Mouse (Mus musculus) stomach, embryonic 15.5 days (tissue): ENCODE measurements around the gene Serpinf2. TPM values are rescaled to one million over a fixed set of nuclear protein-coding genes. Genes with fewer than 3 reads are reported as not detected.

ENCODE experiments used
- ATAC-seq: fragments of 200-750 bp; cut with Nextera tagmentation; 2 replicates; pipeline ENCODE4 v1.8.0; 2017; ENCODE audit warnings: low read depth, moderate number of reproducible peaks, moderate TSS enrichment; ENCODE audit not compliant: insufficient read depth, low FRiP score
- H3K27ac ChIP-seq: fragments of 300-500 bp; sonication (generic); 2 replicates; pipeline ENCODE4 v1.5.1; 2015; ENCODE audit warnings: mild to moderate bottlenecking, inconsistent platforms
- H3K27me3 ChIP-seq: fragments of 300-500 bp; sonication (generic); replicated peaks from 2 replicates; pipeline ENCODE4 v1.6.1; 2015; ENCODE audit warnings: inconsistent platforms
- H3K36me3 ChIP-seq: fragments of 300-500 bp; sonication (generic); 2 replicates; pipeline ENCODE4 v1.6.1; 2015; ENCODE audit warnings: inconsistent platforms
- H3K4me1 ChIP-seq: fragments of 300-500 bp; sonication (generic); 2 replicates; pipeline ENCODE4 v1.6.1; 2015; ENCODE audit warnings: inconsistent platforms
- H3K4me2 ChIP-seq: fragments of 300-500 bp; sonication (generic); 2 replicates; pipeline ENCODE4 v1.6.1; 2015; ENCODE audit warnings: mild to moderate bottlenecking, inconsistent platforms
- H3K4me3 ChIP-seq: fragments of 300-500 bp; sonication (generic); replicated peaks from 2 replicates; pipeline ENCODE4 v1.5.1; 2015; ENCODE audit warnings: inconsistent platforms
- H3K9ac ChIP-seq: fragments of 300-500 bp; sonication (generic); 2 replicates; pipeline ENCODE4 v1.6.1; 2015; ENCODE audit warnings: inconsistent platforms
- H3K9me3 ChIP-seq: fragments of 300-500 bp; sonication (generic); 2 replicates; pipeline ENCODE4 v1.6.1; 2016; ENCODE audit warnings: inconsistent platforms
- WGBS: fragments of 180-500 bp; shearing (Covaris S2); methylation state at CpG from one replicate; pipeline ENCODE4 v1.1.7; 2015; 5-methylcytosine and 5-hydroxymethylcytosine counted together
- polyA plus RNA-seq: library from polyadenylated mRNA; unstranded; fragments of >200 nt; fragmentation: Nextera tagmentation; extraction: Ambion mirVana; gene quantifications from 2 replicates; pipeline ENCODE4 v1.2.1, GENCODE M21; 2015

The Serpinf2 gene
- polyA plus RNA-seq, 1 experiment from 2014 or later, result 64.1 TPM

DNA sequence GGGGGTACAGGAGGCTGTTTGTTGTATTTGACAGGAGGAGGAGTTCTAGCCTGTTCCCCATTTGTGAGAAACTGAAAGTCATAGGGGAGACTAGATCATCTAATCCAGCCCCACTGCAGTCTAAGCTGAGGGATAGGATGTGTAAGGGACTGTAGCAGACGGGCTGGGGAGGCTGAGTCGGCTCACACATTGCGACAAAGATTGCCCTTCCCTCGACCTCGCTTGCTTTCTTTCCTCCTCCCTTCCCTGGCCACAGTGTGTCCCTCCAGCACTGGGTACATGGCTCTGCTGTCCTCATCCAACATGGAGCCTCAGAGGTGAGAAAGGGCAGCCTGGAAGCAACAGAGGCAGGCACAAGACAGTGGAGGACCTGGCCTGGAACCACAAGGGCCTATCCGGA, 25.7 kb upstream of the Serpinf2 start:
- peaks cover 36% of the 10 kb centered on the region for H3K4me1 ChIP-seq
- H3K27ac ChIP-seq, result no peak overlapping the region
- H3K27me3 ChIP-seq, result no peaks in the 10 kb centered on the region
- H3K4me2 ChIP-seq, result no peak overlapping the region
- H3K36me3 ChIP-seq, result peaks cover 10% of the 10 kb centered on the region; the same call in 1 of the 2 replicates
- 88% methylated on average over 6 of the region's 6 CpGs for WGBS
- H3K9ac ChIP-seq, result no peak overlapping the region
- ATAC-seq, result no peak
- no peak overlapping the region for H3K4me3 ChIP-seq
- H3K9me3 ChIP-seq, result no peaks in the 10 kb centered on the region

DNA sequence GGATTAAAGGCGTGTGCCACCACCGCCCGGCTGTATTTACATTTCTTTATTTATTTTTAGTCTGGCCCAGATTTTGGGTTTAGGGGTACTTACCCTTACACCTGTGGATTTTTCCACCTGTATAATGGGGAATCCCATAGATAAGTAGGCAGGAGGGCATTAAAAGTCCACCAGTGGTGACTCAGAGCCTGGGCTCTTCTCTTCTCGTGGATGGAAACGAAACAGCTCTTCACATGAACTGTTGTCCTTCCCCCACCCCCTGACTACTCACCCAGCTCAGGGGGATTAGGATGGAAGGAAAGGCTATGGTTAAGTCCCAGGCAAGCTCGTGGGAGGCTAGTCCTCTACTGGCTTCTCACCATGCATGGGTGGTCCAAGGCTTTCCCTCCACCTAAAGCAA, 25.0 kb upstream of the Serpinf2 start:
- no peak overlapping the region for H3K27ac ChIP-seq
- H3K9ac ChIP-seq, result no peak overlapping the region
- ATAC-seq, result no peak
- H3K36me3 ChIP-seq, result peaks cover 10% of the 10 kb centered on the region; the same call in 1 of the 2 replicates
- no peak overlapping the region for H3K4me2 ChIP-seq
- H3K9me3 ChIP-seq, result no peaks in the 10 kb centered on the region
- H3K4me3 ChIP-seq, result no peak overlapping the region
- H3K4me1 ChIP-seq, result peaks cover 42% of the 10 kb centered on the region
- H3K27me3 ChIP-seq, result no peaks in the 10 kb centered on the region
- WGBS, result 88% methylated on average over 6 of the region's 6 CpGs

DNA sequence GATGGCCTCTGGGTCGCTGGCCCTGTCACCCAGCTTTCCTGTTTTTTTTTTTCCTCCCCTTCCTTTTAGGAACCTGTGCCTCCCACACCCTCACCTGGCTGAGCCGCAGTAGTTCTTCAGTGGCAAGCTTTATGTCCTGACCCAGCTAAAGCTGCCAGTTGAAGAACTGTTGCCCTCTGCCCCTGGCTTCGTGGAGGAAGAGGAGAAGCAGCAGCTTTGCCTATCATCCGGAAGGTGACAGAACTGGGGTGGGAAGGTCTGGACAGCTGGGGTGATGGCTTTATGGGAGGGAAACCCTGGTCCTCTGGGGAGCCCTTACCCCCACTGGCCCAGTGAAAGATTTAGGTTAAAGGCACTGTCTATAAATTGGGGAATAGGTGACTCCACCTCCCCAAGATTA, 24.2 kb upstream of the Serpinf2 start:
- peaks cover 43% of the 10 kb centered on the region for H3K4me1 ChIP-seq
- no peaks in the 10 kb centered on the region for H3K9me3 ChIP-seq
- peak overlapping the region; percentile 83 for H3K4me3 ChIP-seq
- no peak overlapping the region for H3K9ac ChIP-seq
- no peaks in the 10 kb centered on the region for H3K27me3 ChIP-seq
- peaks cover 10% of the 10 kb centered on the region; the same call in 1 of the 2 replicates for H3K36me3 ChIP-seq
- peak overlapping the region; percentile 98 for H3K4me2 ChIP-seq
- WGBS, result 65% methylated on average over 4 of the region's 4 CpGs
- H3K27ac ChIP-seq, result peak overlapping the region; percentile 94
- no peak for ATAC-seq

DNA sequence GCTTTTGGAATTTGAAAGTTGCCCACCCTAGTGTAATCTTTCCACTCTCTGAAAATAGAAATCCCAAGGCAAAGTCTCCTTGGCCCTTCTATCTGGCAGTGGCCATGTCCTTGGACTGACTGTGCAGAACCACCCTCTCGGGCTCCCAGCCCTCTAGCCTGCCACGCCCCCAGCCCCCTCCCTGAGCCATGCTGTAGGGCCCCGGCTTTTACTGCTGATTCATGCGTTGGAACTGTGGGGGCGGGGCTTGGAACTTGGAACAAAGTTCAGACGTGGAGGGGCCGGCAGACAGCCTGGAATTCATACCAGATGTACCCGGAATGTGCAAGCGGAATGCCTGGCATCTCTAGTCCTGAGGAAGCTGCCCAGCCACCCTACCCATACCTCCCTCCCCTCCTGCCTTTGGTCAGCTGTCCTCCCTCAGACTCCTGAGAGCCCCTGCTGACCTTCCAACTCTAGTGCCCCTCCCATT, 23.5 kb upstream of the Serpinf2 start:
- H3K9me3 ChIP-seq, result no peaks in the 10 kb centered on the region
- 3% methylated on average over 9 of the region's 9 CpGs for WGBS
- H3K9ac ChIP-seq, result peak overlapping the region; percentile 48; the same call in 1 of the 2 replicates
- H3K4me2 ChIP-seq, result peak overlapping the region; percentile 98
- H3K27ac ChIP-seq, result peak overlapping the region; percentile 94
- peaks cover 10% of the 10 kb centered on the region; the same call in 1 of the 2 replicates for H3K36me3 ChIP-seq
- H3K4me1 ChIP-seq, result peaks cover 37% of the 10 kb centered on the region
- no peaks in the 10 kb centered on the region for H3K27me3 ChIP-seq
- peak overlapping the region; percentile 83 for H3K4me3 ChIP-seq
- ATAC-seq, result peak; percentile 64

DNA sequence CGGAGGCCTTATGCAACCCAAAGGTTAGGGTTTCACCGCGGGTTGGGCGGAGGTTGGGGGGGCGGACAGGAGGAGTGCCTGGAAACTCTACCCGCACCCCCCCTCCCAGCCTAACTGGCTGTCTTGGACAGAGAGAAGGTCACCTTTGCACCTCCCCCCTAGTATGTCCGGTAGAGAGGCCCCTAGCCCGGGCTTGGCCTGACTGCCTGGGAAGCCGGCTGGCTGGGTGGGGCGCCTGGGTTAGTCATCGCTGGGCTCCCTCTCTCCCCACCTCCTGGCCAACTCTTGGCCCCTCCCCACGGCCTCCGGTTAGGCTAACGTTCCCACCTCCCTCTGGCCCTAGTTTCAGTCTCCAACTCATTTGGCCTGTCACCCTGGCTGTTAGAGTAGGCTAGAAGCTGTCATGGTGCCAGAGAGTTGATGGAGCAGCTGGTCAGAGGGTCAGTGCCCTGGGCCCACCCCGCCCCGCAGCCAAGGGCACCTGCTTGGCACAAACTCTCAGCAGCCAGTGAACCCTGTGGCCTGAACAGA, 22.9 kb upstream of the Serpinf2 start:
- Histone ChIP-seq H3K27me3 (no peaks in the 10 kb centered on the region), H3K4me3 (peak overlapping the region; percentile 83), H3K9me3 (no peaks in the 10 kb centered on the region), H3K36me3 (peaks cover 10% of the 10 kb centered on the region; the same call in 1 of the 2 replicates), H3K4me2 (peak overlapping the region; percentile 98), H3K9ac (peak overlapping the region; percentile 48), H3K4me1 (peaks cover 37% of the 10 kb centered on the region), H3K27ac (peak overlapping the region; percentile 94)
- 2% methylated on average over 16 of the region's 16 CpGs for WGBS
- peak; percentile 14; the same call in 1 of the 2 replicates for ATAC-seq

DNA sequence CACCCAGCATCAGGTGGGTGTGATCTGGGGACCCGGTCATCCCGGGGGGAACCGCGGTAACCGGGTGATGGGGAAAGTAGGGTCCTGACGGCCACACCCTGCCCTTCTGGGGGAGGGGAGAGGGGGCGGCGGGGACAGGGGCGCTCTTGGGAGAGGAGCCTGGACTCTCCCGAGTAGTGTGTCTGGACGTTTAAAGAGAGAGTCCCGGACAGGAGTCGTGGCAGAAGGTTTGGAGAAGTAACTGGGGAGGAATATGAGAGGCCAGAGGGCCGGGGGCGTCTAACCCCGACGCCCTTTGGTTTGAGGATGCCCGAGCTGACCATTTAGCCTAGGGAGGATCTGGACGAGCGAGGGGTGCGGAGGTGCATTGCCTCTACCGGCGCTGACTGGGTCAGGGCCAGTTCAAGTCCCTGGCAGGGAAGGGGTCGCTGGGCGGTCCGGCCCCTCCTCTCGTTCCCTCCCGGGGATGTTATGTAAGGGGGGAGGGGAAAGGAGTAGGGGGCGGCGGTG, 22.4 kb upstream of the Serpinf2 start:
- no peaks in the 10 kb centered on the region for H3K9me3 ChIP-seq
- no peaks in the 10 kb centered on the region for H3K27me3 ChIP-seq
- peak overlapping the region; percentile 83 for H3K4me3 ChIP-seq
- peak overlapping the region; percentile 98 for H3K4me2 ChIP-seq
- under 1% methylated on average over 29 of the region's 30 CpGs for WGBS
- peak overlapping the region; percentile 48 for H3K9ac ChIP-seq
- H3K4me1 ChIP-seq, result peaks cover 33% of the 10 kb centered on the region
- peak overlapping the region; percentile 94 for H3K27ac ChIP-seq
- ATAC-seq, result no peak
- peaks cover 10% of the 10 kb centered on the region; the same call in 1 of the 2 replicates for H3K36me3 ChIP-seq

DNA sequence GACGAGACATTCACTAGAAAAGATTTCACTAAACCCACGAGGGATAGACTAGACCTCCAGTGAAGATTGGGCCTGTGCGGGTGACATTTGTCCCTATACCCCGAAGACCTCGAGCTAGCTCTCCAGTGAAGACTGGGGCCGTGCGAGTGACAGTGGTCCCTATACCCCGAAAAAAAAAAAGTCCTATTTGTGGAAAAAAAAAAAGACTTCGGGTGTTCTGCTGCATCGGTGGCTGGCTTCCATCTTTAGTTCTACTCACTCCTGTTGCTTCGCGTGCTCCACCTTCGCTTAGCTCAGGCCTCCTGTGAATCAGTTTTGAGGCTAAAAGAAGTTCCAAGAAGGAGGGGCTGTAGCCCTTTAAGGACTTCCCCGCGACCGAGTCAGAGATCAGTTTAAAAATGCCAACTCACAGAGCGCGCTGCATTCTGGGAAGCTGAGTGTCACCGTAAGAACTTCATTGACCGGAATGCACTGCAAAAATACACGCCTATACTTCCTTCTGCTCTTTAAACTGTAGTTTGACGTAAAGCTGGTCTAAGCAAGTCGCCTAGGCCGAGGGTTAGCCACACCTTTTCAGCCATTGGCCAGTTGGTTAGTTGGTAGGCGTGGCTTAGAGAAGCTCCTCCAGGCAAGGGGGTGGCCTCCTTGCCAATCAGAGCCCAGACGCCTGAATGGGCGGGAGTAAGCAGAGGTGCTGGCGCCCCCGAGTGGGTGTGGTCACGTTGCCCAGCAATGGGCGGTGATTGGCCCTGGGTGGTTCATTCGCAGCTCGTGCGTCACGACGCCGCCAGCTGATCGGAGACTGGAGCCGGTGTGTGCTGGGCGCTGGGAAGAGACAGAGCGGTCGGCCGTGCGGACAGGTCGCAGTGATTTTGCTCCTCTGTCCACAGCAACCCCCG, 21.7 kb upstream of the Serpinf2 start, which contains the start of gene Tlcd2:
TSS of gene Tlcd2 (plus strand) at position 872 of the 899 bp plus-strand sequence.
- H3K9me3 ChIP-seq, result no peaks in the 10 kb centered on the region
- H3K4me1 ChIP-seq, result peaks cover 32% of the 10 kb centered on the region
- H3K4me3 ChIP-seq, result peak within 1 kb of the TSS; percentile 83
- H3K27ac ChIP-seq, result peak within 1 kb of the TSS; percentile 98
- no peaks in the 10 kb centered on the region for H3K27me3 ChIP-seq
- H3K4me2 ChIP-seq, result peak within 1 kb of the TSS; percentile 98
- H3K9ac ChIP-seq, result peak within 1 kb of the TSS; percentile 48
- WGBS, result under 1% methylated on average over 46 of the region's 46 CpGs
- H3K36me3 ChIP-seq, result peaks cover 10% of the 10 kb centered on the region; the same call in 1 of the 2 replicates
- ATAC-seq, result peak; percentile 92

DNA sequence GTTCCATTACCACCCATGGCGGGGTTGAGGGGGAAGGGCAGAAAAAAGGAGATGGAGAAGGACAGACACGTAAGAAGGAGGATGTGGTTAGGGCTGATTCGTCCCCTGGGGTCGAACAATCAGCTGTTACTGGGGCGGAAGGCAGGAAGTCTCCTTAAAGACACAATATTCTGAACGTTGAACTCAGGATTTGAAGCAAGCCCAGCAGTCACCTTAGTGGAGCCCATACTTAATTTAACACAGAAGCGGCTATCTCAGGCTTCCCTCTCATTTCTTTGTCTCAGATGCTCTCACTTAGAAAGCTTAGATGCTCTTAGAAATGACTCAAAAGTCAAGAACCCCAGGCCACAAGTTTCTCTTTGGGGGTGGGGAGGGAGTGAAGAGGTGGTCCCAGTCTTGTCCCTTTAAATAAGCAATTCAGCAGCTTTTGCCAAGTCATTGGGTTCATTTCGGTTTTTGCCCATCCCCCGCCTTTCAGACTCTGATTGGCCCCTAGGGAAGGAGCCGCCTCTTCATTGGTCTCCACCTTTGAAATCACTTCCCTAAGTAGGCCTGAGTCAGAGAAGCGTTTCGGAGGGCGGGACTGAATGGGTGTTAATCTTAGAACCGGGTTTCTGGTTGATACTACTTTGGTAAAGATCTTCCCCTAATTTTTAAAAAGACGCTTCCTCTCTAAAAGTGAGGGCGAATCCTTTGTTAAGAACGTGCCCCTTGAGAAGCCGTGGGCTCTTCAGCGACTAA, 20.9 kb upstream of the Serpinf2 start:
- Histone ChIP-seq H3K27me3 (no peaks in the 10 kb centered on the region), H3K27ac (peak overlapping the region; percentile 98), H3K36me3 (peaks cover 2% of the 10 kb centered on the region; the same call in 1 of the 2 replicates), H3K9ac (peak overlapping the region; percentile 13; the same call in 1 of the 2 replicates), H3K9me3 (no peaks in the 10 kb centered on the region), H3K4me3 (peak overlapping the region; percentile 43), H3K4me2 (peak overlapping the region; percentile 72), H3K4me1 (peaks cover 33% of the 10 kb centered on the region)
- ATAC-seq, result peak; percentile 47; the same call in 1 of the 2 replicates
- WGBS, result 5% methylated on average over 19 of the region's 19 CpGs

DNA sequence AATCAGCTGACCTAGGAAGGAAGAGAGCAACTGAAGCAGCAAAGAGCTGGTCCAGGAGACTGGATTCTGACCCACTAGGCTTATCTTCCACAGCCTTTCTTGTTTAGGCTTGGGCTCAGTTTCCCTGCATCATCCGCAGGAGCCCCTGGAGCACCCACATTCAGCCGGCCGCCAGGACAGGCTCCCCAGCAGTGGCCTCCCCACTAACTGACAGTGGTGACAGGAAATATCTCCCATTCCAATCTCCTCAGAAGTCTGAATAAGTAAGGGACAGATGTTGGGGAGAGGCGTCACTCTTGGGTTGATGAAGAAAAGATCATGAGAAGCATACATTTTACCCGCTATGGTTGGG, 20.3 kb upstream of the Serpinf2 start:
- Histone ChIP-seq H3K9ac (no peak overlapping the region), H3K4me1 (peaks cover 38% of the 10 kb centered on the region), H3K4me2 (peak overlapping the region; percentile 72), H3K27ac (peak overlapping the region; percentile 98), H3K4me3 (no peak overlapping the region), H3K9me3 (no peaks in the 10 kb centered on the region), H3K36me3 (no peaks in the 10 kb centered on the region), H3K27me3 (no peaks in the 10 kb centered on the region)
- 24% methylated on average over 5 of the region's 5 CpGs for WGBS
- no peak for ATAC-seq

DNA sequence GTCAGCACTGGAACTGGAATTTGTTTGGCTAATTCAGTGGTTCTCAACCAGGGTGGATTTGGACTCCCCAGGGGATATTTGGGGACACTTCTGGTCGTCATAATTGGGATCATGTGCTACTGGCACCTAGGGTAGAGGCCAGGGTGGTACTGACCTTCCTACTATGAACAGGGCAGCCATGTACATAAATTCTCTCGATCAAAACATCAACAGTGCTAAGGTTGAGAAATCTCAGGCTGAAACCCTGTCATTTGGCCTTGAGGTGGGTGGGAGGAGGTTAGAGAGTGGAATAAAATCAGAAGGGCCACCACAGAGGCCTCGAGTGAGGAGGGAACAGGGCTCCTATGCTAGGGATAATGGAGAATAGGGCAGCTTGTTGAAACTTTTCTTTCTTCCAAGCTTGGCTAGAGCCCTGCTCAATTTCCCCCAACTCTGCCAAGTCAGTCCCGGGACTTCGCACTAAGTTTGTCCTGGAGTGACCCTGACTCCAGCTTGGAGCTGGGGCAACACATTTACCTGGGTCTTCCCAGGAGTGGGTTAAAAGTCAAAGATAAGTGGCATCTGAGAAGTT, 19.8 kb upstream of the Serpinf2 start:
- ATAC-seq, result no peak
- peaks cover 40% of the 10 kb centered on the region for H3K4me1 ChIP-seq
- peak overlapping the region; percentile 98 for H3K27ac ChIP-seq
- no peaks in the 10 kb centered on the region for H3K27me3 ChIP-seq
- no peak overlapping the region for H3K9ac ChIP-seq
- H3K4me3 ChIP-seq, result no peak overlapping the region
- peak overlapping the region; percentile 72 for H3K4me2 ChIP-seq
- H3K36me3 ChIP-seq, result no peaks in the 10 kb centered on the region
- 61% methylated on average over 5 of the region's 5 CpGs for WGBS
- H3K9me3 ChIP-seq, result no peaks in the 10 kb centered on the region

DNA sequence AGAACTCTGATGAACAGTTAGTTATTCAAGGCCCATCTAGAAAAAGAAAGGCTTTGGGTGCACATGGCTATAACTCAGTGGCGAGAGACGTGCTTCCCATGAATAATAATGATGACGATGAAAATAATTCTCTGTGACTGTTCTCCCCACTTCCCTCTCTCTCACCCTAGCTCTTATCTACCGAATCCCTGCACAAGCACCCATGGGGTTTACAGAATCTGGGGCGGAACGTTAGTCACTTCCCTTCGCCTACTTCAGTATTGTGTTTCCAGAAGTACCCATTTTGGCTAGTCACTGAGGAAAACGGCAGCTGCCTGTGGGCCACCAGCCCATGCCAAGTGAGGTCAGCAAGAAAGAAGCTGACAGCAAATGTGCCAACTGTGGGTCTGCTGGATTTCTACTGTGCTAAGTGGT, 19.2 kb upstream of the Serpinf2 start:
- peaks cover 44% of the 10 kb centered on the region for H3K4me1 ChIP-seq
- H3K4me2 ChIP-seq, result no peak overlapping the region
- H3K9me3 ChIP-seq, result no peaks in the 10 kb centered on the region
- no peak overlapping the region for H3K4me3 ChIP-seq
- ATAC-seq, result no peak
- H3K9ac ChIP-seq, result no peak overlapping the region
- no peaks in the 10 kb centered on the region for H3K27me3 ChIP-seq
- peak overlapping the region; percentile 98 for H3K27ac ChIP-seq
- whole genome bisulfite sequencing, result 78% methylated on average over 8 of the region's 8 CpGs
- no peaks in the 10 kb centered on the region for H3K36me3 ChIP-seq
